Mouse (Mus musculus) left cerebral cortex, postnatal 10 days (tissue): ENCODE data around the gene Mrpl54. TPM values are rescaled to one million over a fixed set of nuclear protein-coding genes. Genes with fewer than 3 reads are reported as not detected.

Experiments used
- DNase-seq, 2 experiments: peaks; one replicate each; pipeline ENCODE4 v3.0.0; 2021 to 2022; ENCODE audit warnings: low spot score in 2 of 2, mixed read lengths in 1 of 2; ENCODE audit errors: extremely low spot score in 1 of 2
- intact Hi-C: fragments of 180-260 bp; cut with DNase I; formaldehyde crosslinking; loops from one replicate; pipeline ENCODE4 v1.15.1; 2025
- total RNA-seq, 2 experiments: library from RNA; stranded (reverse); gene quantifications; 2 replicates each; pipeline ENCODE4 v1.2.3; 2021

Mrpl54 gene
- total RNA-seq, 2 experiments from 2014 or later = 47.8 to 52.7 TPM

- intact Hi-C loops = no loop called here
- peak in 1 of 2 experiments; percentile 57 for DNase-seq
These were observed 31.1 kb upstream of the Mrpl54 start for GRCm38 (mm10) chr10:81297845-81298244.

DNA sequence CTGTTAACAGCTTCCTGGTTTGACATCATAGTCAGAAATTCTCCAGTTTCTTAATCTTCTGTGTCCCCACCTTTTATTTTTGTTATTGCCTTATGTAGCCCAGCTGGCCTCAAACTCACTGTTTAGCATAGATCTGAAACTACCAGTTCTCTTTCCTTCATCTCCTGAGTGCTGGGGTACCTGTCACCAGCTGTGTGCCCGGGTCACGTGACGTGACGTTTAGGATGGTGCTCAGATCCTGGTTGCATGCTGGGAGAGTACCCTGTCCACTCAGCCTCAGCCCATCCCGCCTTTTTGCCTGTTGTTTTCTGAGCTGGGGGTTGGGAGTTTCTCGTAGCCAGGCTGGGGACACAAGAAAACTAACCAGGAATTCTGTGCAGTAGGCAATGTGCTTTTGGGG, 30.5 kb upstream of the Mrpl54 start:
- intact Hi-C loops = no loop called here

GRCm38 (mm10) chr10:81295185-81295584, 28.5 kb upstream of the Mrpl54 start:
- DNase-seq = peak in 1 of 2 experiments; percentile 55
- intact Hi-C loops = no loop called here

More for the DNA sequence above, 30.5 kb upstream of the Mrpl54 start:
- no peak for DNase-seq

DNA sequence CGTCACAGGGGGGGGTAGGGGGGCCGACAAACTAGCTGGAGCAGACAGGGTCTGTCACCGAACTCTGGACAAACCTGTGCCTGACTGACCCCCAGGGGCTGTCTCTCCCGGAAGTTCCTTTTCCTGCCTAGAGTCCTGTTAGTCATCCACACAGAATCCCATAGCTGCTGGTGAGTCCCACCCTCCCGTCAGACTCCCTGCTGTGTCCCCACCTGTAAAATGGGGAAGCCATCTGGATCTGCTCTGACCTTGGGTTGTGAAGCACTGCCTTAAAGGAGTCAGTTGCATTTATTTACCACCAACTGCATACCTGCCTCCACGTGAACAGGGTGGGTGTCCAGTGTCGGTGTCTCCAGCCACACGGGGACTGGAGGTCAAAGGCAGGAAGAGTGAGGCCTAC, 27.7 kb upstream of the Mrpl54 start:
- intact Hi-C loops = no loop called here
- peak in 1 of 2 experiments; percentile 49 for DNase-seq

DNA sequence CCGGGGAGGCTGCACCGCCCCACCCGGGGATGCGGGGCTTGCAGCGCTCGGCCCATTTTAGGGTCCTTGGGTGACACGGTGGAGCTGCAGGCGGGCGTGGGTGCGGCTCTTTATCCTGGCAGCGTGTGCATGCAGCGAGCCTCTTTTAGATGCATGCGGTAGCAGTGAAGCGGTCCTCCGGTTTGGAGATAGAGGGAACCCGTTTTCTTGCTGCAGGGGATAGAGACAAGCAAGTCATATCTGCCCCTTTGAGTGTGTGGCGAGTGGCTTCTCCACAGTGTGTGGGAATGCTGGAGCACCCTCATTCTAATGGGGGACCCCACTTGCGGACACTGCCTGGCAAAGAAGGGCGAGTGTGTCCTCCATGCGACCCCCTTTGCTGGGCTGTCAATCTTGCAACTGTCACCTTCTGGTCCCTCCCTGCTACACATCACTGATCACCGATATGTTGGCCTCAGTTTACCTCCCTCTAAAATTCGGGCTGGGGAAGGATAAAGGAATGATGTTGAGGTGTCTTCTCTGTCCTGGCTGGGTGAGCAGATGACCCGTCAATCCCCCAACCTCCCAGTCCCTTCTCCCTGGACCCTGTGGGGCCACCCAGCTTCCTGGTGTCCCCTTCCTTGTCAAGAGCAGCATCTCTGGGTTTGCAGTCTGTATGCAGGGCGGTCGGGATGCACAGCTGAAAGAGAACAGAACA, 26.7 kb upstream of the Mrpl54 start:
- DNase-seq = no peak

GRCm38 (mm10) chr10:81292554-81293333, 26.0 kb upstream of the Mrpl54 start, which contains the start of gene Pip5k1c:
Pip5k1c (plus strand) TSS chr10:81292963.
- peak; percentile 99 for DNase-seq
- intact Hi-C loops = no loop called here

More for the DNA sequence above, 26.7 kb upstream of the Mrpl54 start:
- intact Hi-C loops = no loop called here

GRCm38 (mm10) chr10:81291511-81292104, 24.9 kb upstream of the Mrpl54 start, which contains the start of gene Tjp3:
Tjp3 (minus strand) TSS chr10:81291581.
- no peak for DNase-seq
- intact Hi-C loops = loop anchor here (2.0 kb wide), 1 partner anchor 61 kb away; no protein-coding TSS in a partner anchor

- intact Hi-C loops = loop anchor here (2.0 kb wide), 1 partner anchor 62 kb away; no protein-coding TSS in a partner anchor
- peak in 1 of 2 experiments; percentile 68 for DNase-seq
These were observed 24.1 kb upstream of the Mrpl54 start for GRCm38 (mm10) chr10:81290698-81291460.

DNA sequence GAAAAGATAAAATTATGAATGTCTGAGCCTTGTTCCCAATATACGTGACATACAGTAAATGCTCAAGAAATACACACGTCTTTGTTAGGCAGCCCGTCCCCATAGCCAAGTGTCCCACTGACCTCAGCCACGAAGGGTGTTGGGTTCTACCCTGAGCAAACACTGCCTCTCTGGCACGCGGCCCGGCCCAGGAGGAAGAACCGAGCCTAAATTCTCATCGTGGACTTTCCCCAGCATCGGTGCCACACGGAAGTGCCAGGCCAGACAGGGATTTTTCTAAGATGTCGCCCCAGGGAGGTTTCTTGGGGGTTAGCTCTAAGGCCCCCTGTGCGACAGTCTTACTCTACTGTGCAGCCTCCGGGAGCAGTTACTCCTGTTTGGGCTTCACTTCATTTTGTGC, 23.1 kb upstream of the Mrpl54 start:
- intact Hi-C loops = loop anchor here (2.0 to 5.0 kb wide), 2 partner anchors 32 to 63 kb away; partner anchors contain the start of gene Cactin
- DNase-seq = no peak

- peak; percentile 60 to 78 for DNase-seq
- intact Hi-C loops = loop anchor here (5.0 kb wide), 1 partner anchor 33 kb away; the partner anchor contains the start of gene Cactin
These were observed 22.5 kb upstream of the Mrpl54 start for GRCm38 (mm10) chr10:81289278-81289677.

- no peak for DNase-seq
- intact Hi-C loops = loop anchor here (5.0 kb wide), 1 partner anchor 34 kb away; the partner anchor contains the start of gene Cactin
These were observed 21.9 kb upstream of the Mrpl54 start for GRCm38 (mm10) chr10:81288601-81289000.

DNA sequence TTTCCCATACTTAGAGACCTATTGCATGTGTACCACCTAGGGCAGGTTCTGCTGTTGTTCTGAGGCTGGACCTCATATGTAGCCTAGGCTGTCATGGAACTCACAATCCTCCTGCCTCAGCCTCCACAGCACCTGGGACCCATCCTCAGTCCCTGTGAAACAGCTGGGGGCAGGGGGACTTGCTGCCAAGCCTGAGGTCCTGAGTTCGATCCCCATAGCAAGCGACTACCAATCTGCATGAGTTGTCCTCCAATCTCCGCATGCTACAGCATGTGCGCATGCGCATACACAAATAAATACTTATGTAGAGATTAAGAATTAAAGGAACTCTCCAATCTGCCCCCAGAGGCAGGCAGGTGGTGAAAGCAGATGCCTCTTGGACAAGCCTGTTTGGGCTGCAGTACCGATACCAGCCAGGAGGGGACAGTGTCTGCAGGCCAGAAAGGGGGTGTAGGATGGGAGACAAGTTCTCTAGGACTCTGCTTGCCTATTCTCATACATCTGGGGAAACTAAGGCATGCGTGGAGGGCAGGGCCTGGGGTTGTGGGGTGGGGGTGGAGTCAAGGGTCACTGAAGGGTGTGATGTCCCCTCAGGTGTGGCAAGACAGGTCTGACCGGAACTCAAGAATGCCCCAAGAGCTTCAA, 20.9 kb upstream of the Mrpl54 start:
- DNase-seq = peak in 1 of 2 experiments; percentile 72
- intact Hi-C loops = loop anchor here (5.0 kb wide), 1 partner anchor 35 kb away; the partner anchor contains the start of gene Cactin

- intact Hi-C loops = loop anchor here (5.0 kb wide), 1 partner anchor 36 kb away; the partner anchor contains the start of gene Cactin
- DNase-seq = no peak
These were observed 19.9 kb upstream of the Mrpl54 start for GRCm38 (mm10) chr10:81286586-81286985.

- DNase-seq = peak; percentile 79 to 92
- intact Hi-C loops = loop anchor here (5.0 kb wide), 1 partner anchor 36 kb away; the partner anchor contains the start of gene Cactin
These were observed 19.1 kb upstream of the Mrpl54 start for GRCm38 (mm10) chr10:81285694-81286450.

GRCm38 (mm10) chr10:81284719-81285118, 18.0 kb upstream of the Mrpl54 start:
- no peak for DNase-seq
- intact Hi-C loops = loop anchor here (5.0 kb wide), 1 partner anchor 38 kb away; the partner anchor contains the start of gene Cactin

GRCm38 (mm10) chr10:81284189-81284588, 17.5 kb upstream of the Mrpl54 start:
- intact Hi-C loops = no loop called here
- DNase-seq = no peak

- DNase-seq = no peak
- intact Hi-C loops = no loop called here
These were observed 12.8 kb upstream of the Mrpl54 start for GRCm38 (mm10) chr10:81279496-81279895.
